Mouse (Mus musculus) central nervous system, embryonic 18 days (tissue): ENCODE results near the gene Leap2. TPM values are rescaled to one million over a fixed set of nuclear protein-coding genes. Genes with fewer than 3 reads are reported as not detected.

Experiments
- polyA plus RNA-seq: library from polyadenylated mRNA; depleted of rRNA; stranded (reverse); fragments of >200 nt; gene quantifications from 2 replicates; pipeline ENCODE4 v1.2.3, GENCODE M21; 2012; rRNA removed

Leap2 gene
- polyA plus RNA-seq: not detected in 2 replicates

DNA sequence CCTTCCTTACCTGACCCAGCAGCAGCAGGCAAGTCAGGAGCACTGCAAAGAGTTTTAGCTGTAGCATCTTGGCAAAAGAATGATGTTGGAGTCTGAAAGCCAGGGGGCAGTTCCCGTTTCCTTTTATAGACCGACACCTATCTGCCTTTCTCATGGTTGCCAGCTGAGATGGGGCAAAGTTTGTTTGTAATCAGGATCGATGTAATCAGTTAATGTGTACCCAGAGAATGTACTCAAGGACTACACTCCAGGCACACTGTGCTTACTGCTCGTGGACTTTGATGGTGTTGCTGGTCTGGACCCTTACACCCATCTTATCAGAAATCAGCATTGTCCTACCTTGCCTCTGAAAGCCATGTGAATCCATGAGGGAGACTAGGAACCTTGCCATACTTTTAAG is at the start of gene Leap2:
Leap2 (minus strand) TSS at position 135 of the 400 bp plus-strand sequence.

DNA sequence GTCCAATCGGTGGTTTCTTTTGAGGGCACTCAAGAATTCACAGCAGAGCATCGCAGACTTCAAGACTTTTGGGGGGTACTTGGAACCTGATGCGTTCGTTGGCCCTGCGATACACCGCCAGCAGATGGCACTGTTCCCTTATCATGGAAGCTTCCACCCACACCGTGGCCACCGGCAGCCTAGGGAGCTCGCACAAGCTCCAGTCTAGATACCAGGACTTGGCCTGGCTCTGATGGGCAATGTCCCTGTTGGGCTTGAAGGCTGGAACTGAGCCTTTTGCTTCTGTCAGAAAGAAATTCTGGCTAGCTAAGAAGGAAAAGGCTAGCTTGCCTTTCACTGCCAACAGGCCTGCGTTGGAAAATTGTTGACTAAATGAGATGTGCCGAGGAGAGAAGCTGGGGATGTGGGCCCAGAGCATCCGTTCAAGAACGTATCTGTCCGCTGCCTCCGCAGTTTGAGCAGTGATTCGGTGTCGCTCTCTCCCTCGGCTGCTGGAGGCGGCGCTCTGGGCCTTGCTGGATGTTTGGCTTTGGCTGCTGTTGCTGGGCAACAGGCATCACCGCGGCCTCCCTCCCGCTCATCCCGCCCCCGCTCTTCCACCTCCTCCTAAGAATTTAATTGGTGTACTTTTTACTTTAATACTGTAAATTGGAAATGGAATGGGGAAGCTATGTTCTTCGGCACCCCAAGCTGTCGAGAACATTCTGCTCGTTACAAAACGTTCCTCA is 47.2 kb upstream of the Leap2 start, which contains the start of gene Gm9837:
Gm9837 (minus strand) TSS at position 512 of the 728 bp plus-strand sequence.

GRCm38 (mm10) chr11:53456474-53457371 is 33.8 kb upstream of the Leap2 start, which contains the start of the genes Gm10447 and Shroom1:
Gene Gm10447 (minus strand): TSS chr11:53457110.
Gene Shroom1 (plus strand): TSS chr11:53457205.

DNA sequence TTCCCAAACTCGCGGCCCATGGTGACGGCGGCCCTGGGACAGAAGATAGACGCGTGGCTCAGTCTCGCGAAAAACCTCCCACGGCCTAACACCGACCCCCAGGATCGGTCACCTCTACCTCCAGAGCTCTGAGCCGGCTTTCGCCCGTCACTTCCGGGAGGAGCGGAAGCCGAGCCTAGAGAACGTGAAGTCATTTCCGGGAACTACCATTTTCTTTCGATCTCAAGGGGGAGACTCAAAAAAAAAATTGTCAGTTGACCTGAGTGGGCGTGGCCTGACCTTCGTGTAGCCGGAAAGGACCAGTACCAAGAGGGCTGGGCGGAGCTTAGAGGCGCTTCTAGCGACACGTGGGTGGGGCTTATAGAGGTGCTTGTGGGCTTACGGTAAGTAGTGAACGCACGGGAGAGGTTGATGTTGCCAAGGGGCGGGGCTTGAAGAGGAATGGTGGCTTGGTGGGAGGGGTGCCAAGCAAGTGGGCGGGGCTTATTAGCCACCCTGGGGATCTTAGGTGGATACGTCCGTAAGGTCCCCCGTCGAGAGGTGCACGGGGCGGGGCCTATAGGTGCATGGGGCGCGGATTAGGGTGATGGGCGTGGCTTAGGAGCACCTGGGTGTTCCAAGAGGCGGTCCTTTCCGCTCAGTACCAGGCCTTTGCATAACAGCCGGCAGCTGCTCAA is 7.8 kb upstream of the Leap2 start, which contains the start of the genes Uqcrq and Gdf9:
Uqcrq (minus strand) TSS at position 162 of the 677 bp plus-strand sequence.
Gdf9 (plus strand) TSS at position 354 of the 677 bp plus-strand sequence.

Other genes with a start within 250 kb of the Leap2 start
- gene Hspa4, start 122.7 kb downstream of the Leap2 start, polyA plus RNA-seq: 76.7 and 84.6 TPM in 2 replicates
- gene Zcchc10, start 98.5 kb downstream of the Leap2 start, polyA plus RNA-seq: 9.8 TPM in 2 replicates
- 52.1 and 53.7 TPM in 2 replicates for gene Aff4, start 72.3 kb downstream of the Leap2 start, polyA plus RNA-seq
- gene Uqcrq, start 7.7 kb upstream of the Leap2 start, polyA plus RNA-seq: 288 and 363 TPM in 2 replicates
- 1.8 and 2.6 TPM in 2 replicates for gene Gdf9, start 7.9 kb upstream of the Leap2 start, polyA plus RNA-seq
- 0.08 and 0.11 TPM in 2 replicates for gene Gm10447, start 33.9 kb upstream of the Leap2 start, polyA plus RNA-seq
- 3.4 and 3.7 TPM in 2 replicates for gene Shroom1, start 34.0 kb upstream of the Leap2 start, polyA plus RNA-seq
- not detected in 2 replicates for gene Gm9837, start 47.3 kb upstream of the Leap2 start, polyA plus RNA-seq
- gene Gm9945, start 57.0 kb upstream of the Leap2 start, polyA plus RNA-seq: 0.09 TPM in 1 of 2 replicates, not detected in the other
- 4.9 and 5.9 TPM in 2 replicates for gene Sowaha, start 57.1 kb upstream of the Leap2 start, polyA plus RNA-seq
- 45.7 and 48.1 TPM in 2 replicates for gene Sept8, start 96.1 kb upstream of the Leap2 start, polyA plus RNA-seq
- gene Kif3a, start 144.2 kb upstream of the Leap2 start, polyA plus RNA-seq: 126 and 129 TPM in 2 replicates
- 0.19 TPM in 1 of 2 replicates, not detected in the other for gene Il4, start 195.5 kb upstream of the Leap2 start, polyA plus RNA-seq
- gene Il13, start 211.5 kb upstream of the Leap2 start, polyA plus RNA-seq: not detected in 2 replicates